Mouse (Mus musculus) splenic B cell, adult 2 months (primary cell): ENCODE data around the gene Cd3e.

Experiments used
- DNase-seq: peaks from one replicate; pipeline ENCODE4 v3.0.0-alpha.2; 2011; ENCODE audit warnings: low read depth, low spot score
- H3K27me3 ChIP-seq: 2 replicates; pipeline ENCODE4 v1.6.1; 2012; ENCODE audit warnings: mild to moderate bottlenecking, low read length, moderate library complexity, mixed read lengths; ENCODE audit not compliant: control insufficient read depth, poor library complexity, insufficient read depth, severe bottlenecking
- H3K36me3 ChIP-seq: 2 replicates; pipeline ENCODE4 v1.6.1; 2012; ENCODE audit warnings: mild to moderate bottlenecking, low read length, moderate library complexity, mixed read lengths; ENCODE audit not compliant: control insufficient read depth, poor library complexity, insufficient read depth, severe bottlenecking

The Cd3e gene

DNA sequence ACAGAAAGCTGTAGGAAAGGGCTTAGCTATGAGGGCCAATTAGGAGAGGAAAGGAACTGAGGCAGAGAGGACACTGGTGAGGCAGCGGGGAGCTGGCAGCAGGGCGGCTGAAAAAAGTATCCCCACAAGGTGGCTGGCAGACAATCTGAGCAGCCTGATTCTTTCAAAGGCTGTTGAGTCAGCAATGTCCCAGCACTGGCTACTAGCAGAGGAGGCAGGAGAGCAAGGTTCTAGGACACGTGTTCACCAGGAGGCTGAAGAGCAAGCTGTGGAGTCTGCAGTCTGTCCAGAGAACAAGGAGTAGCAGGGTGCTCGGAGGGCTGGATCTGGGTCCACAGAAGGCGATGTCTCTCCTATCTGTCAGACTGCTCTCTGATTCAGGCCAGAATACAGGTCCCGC is 10.3 kb downstream of the Cd3e start:
- no peak for DNase-seq
- no peaks in the 10 kb centered on the region for H3K27me3 ChIP-seq

DNA sequence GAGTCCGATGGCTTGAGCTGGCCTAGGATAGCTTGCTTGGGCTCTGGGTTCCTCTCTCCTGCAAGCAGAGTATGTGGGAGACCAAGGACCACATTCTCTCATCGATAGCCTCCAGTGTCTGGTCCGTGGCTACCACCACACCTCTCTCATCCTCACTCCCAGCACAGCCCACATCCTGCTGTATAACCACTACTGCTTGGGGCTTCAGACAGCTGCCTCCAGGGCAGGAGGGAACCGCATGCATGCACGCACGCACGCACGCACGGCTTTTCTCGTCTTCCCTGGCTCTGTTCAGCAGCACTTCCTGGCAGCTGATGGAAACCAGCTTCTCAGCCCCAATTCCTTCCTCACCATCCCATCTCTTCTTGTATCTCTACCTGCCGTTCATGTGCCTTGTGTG is 11.3 kb downstream of the Cd3e start:
- no peaks in the 10 kb centered on the region for H3K36me3 ChIP-seq
- no peaks in the 10 kb centered on the region for H3K27me3 ChIP-seq
- DNase-seq, result no peak

More for the DNA sequence above, 10.3 kb downstream of the Cd3e start:
- no peaks in the 10 kb centered on the region for H3K36me3 ChIP-seq

DNA sequence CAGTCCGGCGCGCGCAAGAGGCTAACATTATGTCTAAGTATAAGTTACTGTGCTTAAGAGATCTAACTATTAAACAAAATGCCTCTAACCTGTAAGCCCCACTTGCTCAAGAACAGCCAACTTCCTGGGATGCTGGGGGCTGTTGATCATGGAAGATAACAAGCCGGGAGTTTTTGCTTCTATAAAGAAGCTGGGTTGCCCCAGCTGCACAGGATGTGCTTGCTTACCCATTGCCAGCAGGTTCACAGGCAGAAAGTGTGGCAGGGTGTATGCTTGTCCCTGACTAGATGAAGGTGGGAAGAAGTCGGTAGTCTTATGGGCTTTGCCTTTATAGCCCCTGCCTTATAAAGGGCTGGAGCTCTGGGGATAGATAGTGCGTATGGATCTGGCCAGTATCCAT is 12.8 kb downstream of the Cd3e start:
- DNase-seq, result no peak
- H3K27me3 ChIP-seq, result no peaks in the 10 kb centered on the region
- no peaks in the 10 kb centered on the region for H3K36me3 ChIP-seq

DNA sequence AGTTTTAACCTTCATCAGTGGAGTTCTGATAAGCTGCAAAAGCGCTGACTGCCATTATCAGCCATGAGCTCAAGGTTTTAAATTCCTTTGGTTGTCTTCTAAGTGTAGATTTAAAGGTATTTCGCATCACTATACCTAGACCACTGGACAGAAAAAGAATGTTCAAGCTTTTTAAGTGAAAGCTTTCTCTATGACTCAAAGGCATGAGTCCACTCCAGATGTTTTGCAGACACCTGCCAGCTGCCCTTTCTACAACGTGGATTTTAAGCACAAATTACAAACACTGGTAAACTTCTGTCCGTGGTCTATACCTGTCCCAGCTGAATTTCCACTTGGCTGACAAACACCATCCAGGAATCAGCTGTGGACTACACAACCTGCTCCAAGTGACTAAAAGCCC is 14.5 kb downstream of the Cd3e start:
- Histone ChIP-seq H3K27me3 (no peaks in the 10 kb centered on the region), H3K36me3 (no peaks in the 10 kb centered on the region)
- DNase-seq, result no peak

DNA sequence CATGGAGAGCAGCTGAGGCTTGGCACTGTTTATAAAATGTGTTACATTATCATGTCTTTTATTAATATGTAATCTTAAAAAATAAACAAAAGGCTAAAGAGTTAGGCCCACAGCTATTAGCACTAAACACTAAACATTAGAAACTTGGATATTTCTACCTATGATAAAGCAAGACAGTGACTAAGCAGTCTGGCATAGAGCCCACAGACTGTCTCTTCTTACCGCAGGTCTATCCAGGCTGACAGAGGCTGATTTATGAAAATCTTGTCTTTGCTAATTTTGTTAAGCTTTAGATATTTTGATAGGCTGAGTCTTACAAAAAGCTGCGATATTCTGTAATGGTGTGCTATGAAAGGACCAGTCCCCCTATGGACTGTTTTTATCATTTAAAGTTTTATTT is 16.2 kb downstream of the Cd3e start:
- Histone ChIP-seq H3K36me3 (no peaks in the 10 kb centered on the region), H3K27me3 (no peaks in the 10 kb centered on the region)
- no peak for DNase-seq

DNA sequence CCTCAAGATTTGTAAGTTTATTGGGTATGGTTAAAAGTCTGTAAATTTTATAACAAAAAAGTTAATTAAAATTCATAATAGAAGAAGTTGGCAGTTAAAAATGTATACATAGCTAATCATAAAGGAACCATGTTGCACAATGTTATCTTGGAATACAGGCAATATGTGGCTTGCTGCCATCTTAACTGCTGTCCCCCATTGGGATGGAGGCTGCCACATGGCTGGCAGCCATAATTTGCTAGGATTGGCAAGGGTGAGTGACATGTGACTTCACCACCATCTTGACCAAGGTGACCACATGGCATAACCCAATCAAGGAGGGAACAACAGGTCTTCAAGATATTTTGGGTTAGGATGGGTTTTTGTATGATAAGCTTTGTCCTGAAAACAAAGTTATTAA is 17.2 kb downstream of the Cd3e start:
- Histone ChIP-seq H3K27me3 (no peaks in the 10 kb centered on the region), H3K36me3 (no peaks in the 10 kb centered on the region)
- DNase-seq, result no peak

DNA sequence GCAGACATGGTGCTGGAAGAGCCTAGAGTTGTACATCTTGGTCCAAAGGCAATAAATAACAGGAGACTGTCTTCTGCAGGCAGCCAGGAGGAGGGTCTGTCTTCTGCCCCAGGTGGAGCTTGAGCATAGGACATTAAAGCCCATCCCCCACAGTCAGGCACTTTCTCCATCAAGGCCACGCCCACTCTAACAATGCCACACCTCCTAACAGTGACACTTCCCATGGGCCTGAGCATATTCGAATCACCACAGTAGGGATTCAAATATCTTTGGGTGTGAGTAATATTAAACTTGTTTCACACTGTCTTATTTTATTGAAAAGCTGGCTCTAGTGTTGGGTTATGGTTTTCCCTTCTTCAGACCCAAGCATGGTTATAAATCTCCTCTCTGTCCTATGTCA is 17.6 kb downstream of the Cd3e start:
- no peaks in the 10 kb centered on the region for H3K36me3 ChIP-seq

DNA sequence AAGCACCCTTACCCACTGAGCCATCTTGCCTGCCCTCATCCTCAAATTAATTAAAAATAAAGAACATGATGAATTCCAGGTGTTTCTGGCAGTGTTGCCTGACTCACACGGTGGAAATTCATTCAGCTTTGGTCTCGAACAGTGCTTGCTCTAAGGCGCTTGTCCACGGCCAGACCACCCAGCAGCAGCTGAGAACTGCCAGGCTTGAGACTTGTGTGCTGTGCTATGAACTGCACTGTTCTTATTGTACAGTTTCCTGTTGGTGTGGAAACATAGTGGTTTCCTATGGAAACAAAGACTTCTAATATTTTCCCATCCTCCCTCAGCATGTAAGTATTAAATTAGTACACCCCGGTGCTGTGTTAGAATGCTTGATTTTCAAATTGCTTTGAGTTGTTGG is 22.5 kb downstream of the Cd3e start:
- DNase-seq, result peak; percentile 59
- H3K27me3 ChIP-seq, result no peaks in the 10 kb centered on the region
- H3K36me3 ChIP-seq, result no peaks in the 10 kb centered on the region

More for the DNA sequence above, 17.6 kb downstream of the Cd3e start:
- H3K27me3 ChIP-seq, result no peaks in the 10 kb centered on the region
- no peak for DNase-seq

DNA sequence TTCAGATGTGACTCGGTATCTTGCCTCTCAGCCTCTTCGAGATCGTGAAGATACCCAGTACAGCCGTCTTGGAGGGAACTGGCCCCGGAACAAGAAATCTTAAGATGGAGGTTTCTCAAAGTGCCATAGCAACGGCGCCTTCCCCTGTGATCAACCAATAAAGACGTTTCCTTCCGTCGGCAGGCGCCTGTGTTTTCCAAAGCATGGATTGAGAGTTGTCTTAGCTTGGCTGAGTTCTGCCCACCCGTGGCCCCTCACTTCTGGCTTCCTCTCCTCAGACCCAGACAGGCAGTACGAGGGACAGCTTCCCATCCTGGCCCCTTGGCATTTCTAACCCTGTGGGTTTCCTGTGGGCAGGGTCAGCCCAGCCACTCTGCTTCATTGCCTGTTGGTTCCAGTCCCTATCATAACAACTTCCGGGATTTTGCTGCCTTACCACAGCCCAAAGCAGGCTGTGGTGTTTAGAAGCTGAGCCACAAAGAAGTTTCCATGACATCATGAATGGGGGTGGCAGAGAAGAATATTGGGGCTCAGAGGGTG is 23.1 kb downstream of the Cd3e start:
- DNase-seq, result peak; percentile 96
- Histone ChIP-seq H3K27me3 (no peaks in the 10 kb centered on the region), H3K36me3 (no peaks in the 10 kb centered on the region)

DNA sequence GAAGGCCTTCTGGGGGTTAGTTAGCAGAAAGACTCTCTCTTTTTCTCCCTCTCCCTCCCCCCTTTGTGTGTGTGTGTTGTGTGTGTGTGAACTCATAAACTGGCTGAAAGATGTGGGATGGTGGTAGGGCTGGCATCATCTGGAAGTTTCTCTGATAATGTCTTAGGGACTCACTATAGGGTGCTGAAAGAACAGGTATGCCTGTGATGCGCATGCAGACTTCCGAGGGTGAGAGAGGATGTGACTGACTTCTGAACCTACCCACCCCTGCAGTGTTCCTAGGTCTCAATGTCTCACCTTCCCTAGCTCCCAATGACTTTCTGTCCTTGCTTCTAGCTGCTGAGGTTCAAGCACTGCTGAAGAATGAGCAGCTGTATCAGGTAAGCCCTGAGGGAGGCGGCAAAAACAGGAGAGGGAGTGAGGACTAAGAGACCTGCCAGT is 23.7 kb downstream of the Cd3e start:
- no peaks in the 10 kb centered on the region for H3K27me3 ChIP-seq
- peak; percentile 7 for DNase-seq
- no peaks in the 10 kb centered on the region for H3K36me3 ChIP-seq

DNA sequence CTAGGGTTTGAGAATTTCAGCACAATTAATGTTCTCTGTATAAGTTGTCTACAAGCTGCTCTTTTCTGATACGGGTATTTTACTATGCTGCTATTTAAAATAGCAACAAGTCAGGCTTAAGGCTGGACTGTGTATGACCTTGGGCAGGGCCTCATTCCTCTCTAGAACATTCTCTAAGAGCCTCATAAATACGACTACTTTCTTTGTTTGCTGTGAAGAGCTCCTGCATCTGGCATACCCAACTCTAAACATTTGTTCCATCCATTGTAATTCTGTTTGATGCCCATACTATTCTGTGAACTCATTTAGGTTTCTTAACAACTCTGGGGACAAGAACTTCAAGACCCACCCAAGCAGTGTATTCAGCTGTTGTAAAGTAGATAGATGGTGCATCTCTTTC is 26.4 kb downstream of the Cd3e start:
- no peak for DNase-seq
- Histone ChIP-seq H3K27me3 (no peaks in the 10 kb centered on the region), H3K36me3 (no peaks in the 10 kb centered on the region)

DNA sequence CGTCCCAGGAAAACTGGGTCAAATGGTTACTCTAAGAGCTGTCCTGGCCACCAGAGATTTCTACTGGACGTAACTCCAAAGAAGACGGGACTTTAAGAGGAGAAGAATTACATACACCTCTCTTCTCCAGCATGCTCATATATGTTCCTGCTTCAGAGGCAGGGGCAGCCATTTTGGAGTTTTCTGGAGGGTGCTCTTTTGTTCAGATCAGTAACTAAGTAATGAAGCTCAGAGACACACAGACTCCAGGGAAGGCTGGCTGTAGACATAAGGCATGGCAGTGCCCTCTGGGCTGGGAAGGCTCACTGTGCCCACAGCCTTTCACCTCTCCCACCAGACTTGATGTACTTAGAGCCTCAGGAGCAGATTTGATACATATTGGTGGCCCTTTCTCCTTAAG is 26.9 kb downstream of the Cd3e start:
- no peaks in the 10 kb centered on the region for H3K36me3 ChIP-seq
- DNase-seq, result no peak
- no peaks in the 10 kb centered on the region for H3K27me3 ChIP-seq

DNA sequence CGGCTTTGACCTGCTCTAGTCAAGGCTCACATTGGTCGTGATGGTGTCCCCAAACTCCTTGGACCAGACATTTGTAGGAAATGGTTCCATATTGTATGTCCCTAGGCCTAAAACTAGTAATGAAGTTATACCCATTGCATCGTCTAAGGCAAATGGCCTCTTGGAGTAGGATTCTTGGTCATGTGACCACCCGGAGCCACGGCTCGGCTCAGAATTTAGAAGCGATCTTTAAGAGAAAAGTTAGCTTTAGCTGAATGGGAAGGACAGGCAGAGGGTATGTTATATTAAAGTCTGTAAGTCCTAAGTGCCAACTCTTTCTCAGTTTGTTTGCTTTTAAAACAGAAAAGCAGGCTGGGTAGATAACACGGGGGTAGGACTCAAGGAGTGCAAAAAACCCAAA is 27.3 kb downstream of the Cd3e start:
- no peak for DNase-seq
- H3K36me3 ChIP-seq, result no peaks in the 10 kb centered on the region
- no peaks in the 10 kb centered on the region for H3K27me3 ChIP-seq

DNA sequence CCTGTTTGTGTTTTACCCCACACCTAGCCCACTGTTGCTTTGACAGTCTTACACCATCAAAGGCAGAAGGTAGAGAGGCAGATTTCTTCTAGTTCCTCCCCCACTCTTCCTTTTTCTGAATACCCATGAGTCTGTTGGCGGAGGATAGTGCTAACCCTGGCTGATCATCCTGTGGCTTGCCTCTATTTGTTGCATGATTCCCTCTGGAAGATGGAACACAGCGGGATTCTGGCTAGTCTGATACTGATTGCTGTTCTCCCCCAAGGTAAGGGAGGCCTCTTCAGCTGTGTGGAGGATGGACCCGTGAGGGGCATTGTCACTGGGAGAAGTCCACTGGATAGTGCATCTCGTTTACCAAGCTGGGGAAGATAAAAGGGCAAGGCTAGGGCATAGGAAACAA is 27.8 kb downstream of the Cd3e start, which contains the start of gene Cd3d:
Cd3d (plus strand) TSS at position 111 of the 400 bp plus-strand sequence.
- DNase-seq, result no peak
- Histone ChIP-seq H3K36me3 (no peaks in the 10 kb centered on the region), H3K27me3 (no peaks in the 10 kb centered on the region)

DNA sequence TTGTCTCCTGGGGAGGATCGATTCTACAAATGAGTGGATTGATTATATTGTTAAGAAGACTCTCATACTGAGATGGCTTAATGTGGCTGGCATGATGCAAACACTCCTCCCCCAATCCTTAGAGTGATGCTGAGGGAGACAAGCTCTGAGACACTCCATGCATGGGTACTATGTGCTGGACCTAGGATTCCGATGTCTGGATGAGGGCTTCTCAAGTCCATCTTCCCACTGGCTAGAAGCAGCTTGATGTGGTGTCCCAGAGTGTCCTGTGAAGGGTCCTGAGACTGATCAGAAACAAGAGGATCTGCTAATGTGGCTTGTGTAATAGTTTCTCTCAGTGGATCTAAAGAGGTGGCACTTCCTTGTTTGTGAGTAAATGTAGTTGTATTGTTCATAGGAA is 28.3 kb downstream of the Cd3e start:
- no peak for DNase-seq
- Histone ChIP-seq H3K27me3 (no peaks in the 10 kb centered on the region), H3K36me3 (no peaks in the 10 kb centered on the region)

DNA sequence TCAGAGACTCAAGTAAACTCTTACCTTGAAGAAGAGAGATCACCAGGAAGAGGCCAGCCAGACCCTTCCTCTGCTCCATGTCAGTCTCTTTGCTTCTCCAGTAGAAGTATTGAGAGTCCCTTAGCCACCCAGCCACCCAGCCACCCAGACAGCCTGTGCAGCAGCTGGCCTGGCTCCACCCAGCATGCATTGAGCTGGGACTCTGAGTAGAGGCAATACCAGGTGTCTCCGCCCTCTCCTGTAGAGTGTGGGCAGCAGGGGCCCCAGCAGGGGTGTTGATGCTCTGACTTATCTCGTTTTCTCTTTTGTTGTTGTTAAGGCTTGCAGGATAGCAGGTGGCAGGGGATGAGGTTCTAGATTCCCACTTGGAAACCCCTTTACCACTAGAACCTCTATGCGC is 29.2 kb downstream of the Cd3e start, which contains the start of gene Cd3g:
Cd3g (minus strand) TSS at position 190 of the 400 bp plus-strand sequence.
- no peaks in the 10 kb centered on the region for H3K36me3 ChIP-seq
- no peaks in the 10 kb centered on the region for H3K27me3 ChIP-seq
- DNase-seq, result no peak
